Mouse (Mus musculus) heart, embryonic 16.5 days (tissue): Measurements from ENCODE around the gene Dab2ip. TPM values are rescaled to one million over a fixed set of nuclear protein-coding genes. Genes with fewer than 3 reads are reported as not detected.

Experiments used
- ATAC-seq: fragments of 200-750 bp; cut with Nextera tagmentation; replicated peaks from 2 replicates; pipeline ENCODE4 v1.8.0; 2017; ENCODE audit warnings: moderate number of reproducible peaks; ENCODE audit not compliant: insufficient read depth, low FRiP score; ENCODE audit errors: extremely low read depth
- H3K27ac ChIP-seq: fragments of 300-500 bp; sonication (generic); 2 replicates; pipeline ENCODE4 v1.5.1; 2014; ENCODE audit warnings: mild to moderate bottlenecking, low read length, control low read depth, moderate library complexity
- H3K27me3 ChIP-seq: fragments of 300-500 bp; sonication (generic); 2 replicates; pipeline ENCODE4 v1.6.1; 2014; ENCODE audit warnings: low read length, mixed read lengths; ENCODE audit not compliant: control insufficient read depth, insufficient read depth
- H3K36me3 ChIP-seq: fragments of 300-500 bp; sonication (generic); 2 replicates; pipeline ENCODE4 v1.6.1; 2014; ENCODE audit not compliant: control insufficient read depth, insufficient read depth
- H3K4me1 ChIP-seq: fragments of 300-500 bp; sonication (generic); 2 replicates; pipeline ENCODE4 v1.6.1; 2014; ENCODE audit warnings: low read length, mixed read lengths; ENCODE audit not compliant: control insufficient read depth, insufficient read depth
- H3K4me2 ChIP-seq: fragments of 300-500 bp; sonication (generic); 2 replicates; pipeline ENCODE4 v1.6.1; 2014; ENCODE audit warnings: low read depth, mild to moderate bottlenecking, control low read depth, low read length
- H3K4me3 ChIP-seq: fragments of 300-500 bp; sonication (generic); 2 replicates; pipeline ENCODE4 v1.5.1; 2014; ENCODE audit warnings: mild to moderate bottlenecking, control low read depth, low read length
- H3K9ac ChIP-seq: fragments of 300-500 bp; sonication (generic); 2 replicates; pipeline ENCODE4 v1.6.1; 2014; ENCODE audit warnings: low read length, control low read depth
- H3K9me3 ChIP-seq: fragments of 300-500 bp; sonication (generic); replicated peaks from 2 replicates; pipeline ENCODE4 v1.6.1; 2016; ENCODE audit warnings: low read length; ENCODE audit not compliant: control insufficient read depth
- WGBS: fragments of 180-500 bp; shearing (Covaris S2); extraction: QIAGEN DNeasy Blood & Tissue Kit; methylation state at CpG from one replicate; pipeline ENCODE4 v1.1.7; 2014; 5-methylcytosine and 5-hydroxymethylcytosine counted together
- polyA plus RNA-seq: library from polyadenylated mRNA; unstranded; fragments of >200 nt; fragmentation: Nextera tagmentation; extraction: Ambion mirVana; gene quantifications from 2 replicates; pipeline ENCODE4 v1.2.1, GENCODE M21; 2015

The Dab2ip gene
- polyA plus RNA-seq, 1 experiment from 2014 or later, result 27.1 TPM

DNA sequence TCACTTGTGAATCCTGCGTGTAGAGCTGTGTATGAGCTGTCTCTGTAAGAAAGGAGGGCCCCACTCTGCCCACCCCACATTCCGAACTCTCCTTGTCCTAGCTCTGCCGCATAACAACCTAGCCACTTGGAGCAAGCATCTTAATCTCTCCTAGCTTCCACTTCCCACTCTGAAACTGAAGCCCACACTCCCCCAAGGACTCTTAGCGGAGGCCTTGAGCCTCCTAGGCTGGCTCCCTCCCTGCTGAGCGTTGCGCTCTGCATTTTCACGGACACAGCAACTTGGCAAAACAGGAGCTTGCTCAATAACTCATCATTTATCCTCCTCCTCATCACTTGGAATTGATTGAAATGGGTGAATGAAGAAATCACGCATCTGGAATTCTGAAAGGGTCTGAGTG lies 97.9 kb downstream of the Dab2ip start:
- 56% methylated on average over 8 of the region's 8 CpGs for WGBS
- Histone ChIP-seq H3K9ac (no peak overlapping the region), H3K36me3 (no peaks in the 10 kb centered on the region), H3K4me1 (peaks cover 35% of the 10 kb centered on the region), H3K27me3 (no peaks in the 10 kb centered on the region), H3K9me3 (no peaks in the 10 kb centered on the region), H3K4me3 (no peak overlapping the region), H3K27ac (no peak overlapping the region), H3K4me2 (no peak overlapping the region)
- ATAC-seq, result no peak

DNA sequence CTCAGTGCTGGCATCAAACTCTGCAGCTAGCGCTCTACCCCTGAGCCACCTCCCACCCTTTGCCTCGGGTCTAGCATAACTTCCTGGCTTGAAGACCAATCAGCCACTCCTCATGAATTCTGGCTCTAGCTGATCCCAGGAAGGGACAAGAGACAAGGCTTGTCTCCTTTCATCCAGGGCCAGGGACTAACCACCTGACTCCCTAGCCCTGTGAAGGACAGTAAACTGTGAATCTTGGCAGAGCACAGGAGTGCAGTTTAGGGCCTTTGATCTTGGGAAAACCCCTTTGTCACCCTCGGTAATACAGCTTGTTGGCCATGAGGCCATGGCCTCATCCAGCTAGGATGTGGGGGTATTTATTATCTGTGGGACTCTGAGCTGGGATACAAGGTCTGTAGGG lies 100.2 kb downstream of the Dab2ip start:
- H3K4me2 ChIP-seq, result no peak overlapping the region
- H3K4me3 ChIP-seq, result no peak overlapping the region
- 27% methylated on average over 3 of the region's 3 CpGs for WGBS
- no peaks in the 10 kb centered on the region for H3K36me3 ChIP-seq
- H3K9me3 ChIP-seq, result no peaks in the 10 kb centered on the region
- ATAC-seq, result 0 out of 2 replicates have a peak, but pooled peaks have one; percentile 5
- H3K27me3 ChIP-seq, result no peaks in the 10 kb centered on the region
- H3K27ac ChIP-seq, result no peak overlapping the region
- H3K9ac ChIP-seq, result no peak overlapping the region
- peaks cover 41% of the 10 kb centered on the region for H3K4me1 ChIP-seq

DNA sequence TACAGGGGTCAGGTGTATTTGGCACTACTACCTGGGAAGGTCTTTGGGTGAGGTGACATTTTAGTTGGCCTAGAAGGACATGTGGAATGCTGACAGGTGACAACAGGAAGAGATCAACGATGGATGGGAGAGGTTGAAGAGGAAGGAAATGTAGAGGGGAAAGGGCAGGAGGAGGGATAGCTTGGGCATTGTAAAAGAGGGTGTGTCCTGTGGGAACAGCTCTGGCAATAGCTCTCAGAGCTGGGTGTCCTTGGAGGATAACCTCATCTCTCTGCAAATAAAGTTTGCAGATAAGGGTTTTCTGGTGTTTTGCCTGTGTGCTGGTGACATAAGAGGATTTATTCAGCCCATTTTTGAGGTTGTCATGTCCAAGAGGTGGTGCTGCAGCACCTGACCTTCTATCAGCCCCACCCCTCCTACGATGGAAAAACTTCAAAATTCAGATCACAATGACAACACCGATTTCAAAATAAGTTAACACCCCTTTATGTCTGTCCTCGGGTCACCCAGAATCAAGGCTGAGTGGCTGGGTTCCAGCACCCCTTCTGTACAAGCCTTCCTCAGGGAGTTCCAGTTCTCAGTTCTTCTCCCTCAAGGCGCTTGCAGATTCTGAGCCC lies 101.6 kb downstream of the Dab2ip start:
- Histone ChIP-seq H3K36me3 (no peaks in the 10 kb centered on the region), H3K27ac (no peak overlapping the region), H3K9me3 (no peaks in the 10 kb centered on the region), H3K4me3 (no peak overlapping the region), H3K27me3 (no peaks in the 10 kb centered on the region), H3K9ac (no peak overlapping the region), H3K4me2 (no peak overlapping the region), H3K4me1 (peaks cover 44% of the 10 kb centered on the region)
- no peak for ATAC-seq
- 74% methylated on average over 5 of the region's 5 CpGs for WGBS

DNA sequence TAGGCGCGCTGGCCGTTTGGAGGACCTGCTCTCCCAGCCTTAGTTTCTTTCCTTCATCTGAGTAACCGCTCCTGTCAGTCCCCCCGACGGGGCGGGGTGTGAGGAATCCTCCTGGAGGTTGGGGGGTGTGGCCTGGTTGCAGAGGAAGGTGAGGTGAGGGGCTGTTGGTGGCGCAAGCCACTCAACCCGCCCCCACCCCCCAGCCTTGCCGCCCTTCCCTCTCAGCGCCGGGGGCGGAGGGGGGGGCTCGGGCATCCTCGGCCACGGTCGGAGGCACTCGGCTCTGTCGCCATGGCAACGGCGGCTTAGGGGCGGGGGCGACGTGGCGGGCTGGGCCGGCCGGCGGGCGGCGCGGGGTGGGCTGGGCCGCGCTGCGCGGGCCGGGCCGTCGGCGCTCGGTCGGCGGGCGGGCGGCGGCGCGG lies 102.9 kb downstream of the Dab2ip start:
- Histone ChIP-seq H3K9me3 (no peaks in the 10 kb centered on the region), H3K36me3 (no peaks in the 10 kb centered on the region), H3K27me3 (no peaks in the 10 kb centered on the region), H3K9ac (peak overlapping the region; percentile 87), H3K27ac (no peak overlapping the region), H3K4me2 (peak overlapping the region; percentile 91), H3K4me3 (peak overlapping the region; percentile 80), H3K4me1 (peaks cover 39% of the 10 kb centered on the region)
- peak; percentile 56 for ATAC-seq
- under 1% methylated on average over 36 of the region's 47 CpGs for WGBS

DNA sequence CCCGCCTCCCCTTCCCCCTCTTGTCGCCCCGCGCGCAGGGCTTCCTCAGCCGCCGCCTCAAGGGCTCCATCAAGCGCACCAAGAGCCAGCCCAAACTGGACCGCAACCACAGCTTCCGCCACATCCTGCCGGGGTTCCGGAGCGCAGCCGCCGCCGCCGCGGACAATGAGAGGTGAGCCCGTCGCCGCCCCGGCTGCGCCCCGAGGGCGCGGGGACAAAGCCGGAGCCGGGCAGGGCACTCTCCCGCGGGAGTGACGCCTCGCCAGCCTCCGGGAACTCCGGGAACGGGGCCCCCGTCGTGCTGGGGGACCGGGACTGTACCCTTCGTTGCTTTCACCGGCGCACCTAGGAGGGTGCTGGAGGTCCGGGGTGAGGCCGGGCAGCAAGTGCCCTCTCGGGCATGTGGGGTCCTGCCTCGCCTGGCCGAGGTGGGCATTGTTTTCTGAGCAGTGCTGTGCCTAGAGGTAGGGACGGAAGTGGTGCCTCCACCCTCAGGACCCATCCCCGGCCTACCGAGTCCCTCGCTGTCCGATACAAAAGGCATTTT lies 103.5 kb downstream of the Dab2ip start:
- peak overlapping the region; percentile 80 for H3K4me3 ChIP-seq
- no peaks in the 10 kb centered on the region for H3K36me3 ChIP-seq
- peak overlapping the region; percentile 58 for H3K27ac ChIP-seq
- peaks cover 39% of the 10 kb centered on the region for H3K4me1 ChIP-seq
- ATAC-seq, result peak; percentile 47
- peak overlapping the region; percentile 87 for H3K9ac ChIP-seq
- 1% methylated on average over 45 of the region's 51 CpGs for WGBS
- H3K27me3 ChIP-seq, result no peaks in the 10 kb centered on the region
- no peaks in the 10 kb centered on the region for H3K9me3 ChIP-seq
- H3K4me2 ChIP-seq, result peak overlapping the region; percentile 91

DNA sequence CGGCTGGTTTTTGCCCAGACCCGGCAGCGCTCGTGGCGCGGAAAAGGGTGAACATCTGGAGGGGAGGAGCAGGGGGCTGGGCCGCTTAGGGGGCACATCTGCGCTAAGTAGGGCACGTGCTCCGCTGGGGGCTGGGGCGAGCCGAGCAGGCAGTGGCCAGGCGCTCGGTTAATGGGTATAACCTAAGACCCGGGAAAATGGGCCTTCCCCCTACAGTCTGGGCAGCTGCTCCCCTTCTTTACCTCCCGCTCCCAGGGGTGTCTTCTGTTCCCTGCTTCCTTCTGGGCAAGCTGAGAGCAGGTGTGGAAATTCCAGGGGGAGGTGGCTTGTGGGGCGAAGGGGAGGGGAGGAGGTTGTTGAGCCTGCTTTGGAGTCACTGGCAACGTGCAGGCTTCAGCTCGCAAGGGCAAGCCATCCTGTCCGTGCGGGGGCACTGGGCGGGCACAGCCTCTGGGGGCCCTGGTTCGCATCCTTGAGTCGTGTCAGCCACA lies 104.0 kb downstream of the Dab2ip start:
- Histone ChIP-seq H3K27me3 (no peaks in the 10 kb centered on the region), H3K9me3 (no peaks in the 10 kb centered on the region), H3K27ac (peak overlapping the region; percentile 58), H3K36me3 (no peaks in the 10 kb centered on the region), H3K4me1 (peaks cover 39% of the 10 kb centered on the region), H3K4me3 (peak overlapping the region; percentile 80), H3K4me2 (peak overlapping the region; percentile 91), H3K9ac (peak overlapping the region; percentile 87)
- peak; percentile 47 for ATAC-seq
- WGBS, result 12% methylated on average over 23 of the region's 24 CpGs

DNA sequence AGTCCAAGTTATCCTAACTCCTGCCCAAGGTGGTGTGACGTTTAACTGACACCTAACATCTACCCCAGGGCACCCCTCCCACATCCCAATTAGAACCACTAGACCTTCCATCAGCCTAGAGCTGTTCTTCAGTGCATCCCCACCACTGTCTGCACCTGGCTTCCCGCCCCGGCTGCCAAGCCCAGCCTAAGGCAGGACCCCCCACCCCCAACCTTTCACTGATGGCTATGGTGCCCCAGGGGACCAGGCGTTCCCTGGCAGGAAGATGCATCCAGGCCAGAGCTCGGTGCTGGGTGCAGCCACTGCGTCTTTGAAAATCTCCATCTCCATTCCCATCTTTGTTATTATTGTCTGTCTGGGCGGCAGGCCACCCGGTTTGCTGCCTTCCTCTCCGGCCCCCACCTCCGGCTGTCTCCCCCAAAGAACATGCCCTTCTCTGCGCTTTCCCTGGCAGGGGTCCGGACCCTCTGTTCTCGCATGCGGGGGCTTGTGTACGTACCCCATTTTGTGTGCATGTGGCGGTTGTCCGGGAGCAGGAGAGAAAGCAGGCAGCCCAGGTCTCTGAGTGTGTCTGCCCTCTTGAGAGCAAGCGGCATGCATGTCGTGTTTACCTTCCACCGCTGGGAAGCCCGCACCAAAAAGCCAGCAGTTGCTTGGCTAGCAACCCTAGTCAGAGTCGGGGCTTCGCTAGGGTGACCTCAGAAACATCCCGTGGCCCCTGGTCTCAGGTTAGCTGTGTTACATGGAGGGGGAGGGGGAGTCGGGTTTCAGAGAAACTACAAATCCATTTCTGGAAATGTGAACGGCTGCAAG lies 104.9 kb downstream of the Dab2ip start:
- Histone ChIP-seq H3K9me3 (no peaks in the 10 kb centered on the region), H3K27ac (no peak overlapping the region), H3K27me3 (no peaks in the 10 kb centered on the region), H3K9ac (peak overlapping the region; percentile 27), H3K4me2 (peak overlapping the region; percentile 91), H3K4me3 (peak overlapping the region; percentile 80), H3K4me1 (peaks cover 39% of the 10 kb centered on the region), H3K36me3 (no peaks in the 10 kb centered on the region)
- ATAC-seq, result no peak
- WGBS, result 42% methylated on average over 26 of the region's 26 CpGs

DNA sequence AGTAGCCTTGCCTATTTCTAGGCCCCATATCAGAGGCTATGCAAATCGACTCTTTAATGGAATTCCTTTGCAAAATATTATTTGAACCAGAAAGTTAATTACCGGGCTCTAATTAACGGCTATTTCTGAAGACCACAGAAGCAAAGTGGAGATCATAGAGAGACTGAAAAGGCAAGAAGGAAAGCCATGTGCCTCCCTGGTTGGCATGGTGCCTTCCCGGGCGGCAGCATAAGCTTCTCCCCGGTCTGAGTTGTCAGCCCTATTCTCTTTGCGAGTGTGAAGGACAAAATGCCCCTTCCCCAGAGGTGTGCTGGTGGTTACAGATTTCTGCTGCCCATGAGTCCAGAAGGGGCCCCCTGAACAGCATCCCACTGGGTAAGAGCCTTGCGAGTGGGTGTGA lies 109.7 kb downstream of the Dab2ip start:
- ATAC-seq, result no peak
- 76% methylated on average over 8 of the region's 8 CpGs for WGBS
- no peaks in the 10 kb centered on the region for H3K36me3 ChIP-seq
- H3K4me3 ChIP-seq, result no peak overlapping the region
- no peak overlapping the region for H3K27ac ChIP-seq
- H3K4me1 ChIP-seq, result peaks cover 54% of the 10 kb centered on the region
- H3K9me3 ChIP-seq, result no peaks in the 10 kb centered on the region
- H3K27me3 ChIP-seq, result no peaks in the 10 kb centered on the region
- H3K9ac ChIP-seq, result no peak overlapping the region
- no peak overlapping the region for H3K4me2 ChIP-seq

DNA sequence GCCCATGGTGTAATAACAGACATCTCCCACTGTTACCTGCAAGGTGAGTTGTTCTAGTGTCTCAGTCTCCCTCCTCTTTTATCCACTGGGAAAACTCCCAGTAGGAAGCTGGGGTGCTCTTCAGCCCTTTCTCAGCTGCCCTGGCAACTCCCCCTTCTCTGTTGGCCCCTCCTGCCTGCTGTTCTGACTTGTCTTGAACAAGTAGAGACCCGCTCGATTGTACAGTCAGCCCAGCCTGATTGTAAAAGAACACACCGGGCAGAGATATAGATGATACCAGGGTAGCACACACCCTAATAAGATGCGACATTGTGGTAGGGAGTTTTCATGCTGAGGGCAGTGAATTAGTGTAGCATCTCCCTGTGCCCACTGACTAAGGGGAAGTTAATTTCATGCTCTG lies 111.2 kb downstream of the Dab2ip start:
- peaks cover 48% of the 10 kb centered on the region for H3K4me1 ChIP-seq
- H3K9ac ChIP-seq, result no peak overlapping the region
- ATAC-seq, result no peak
- no peak overlapping the region for H3K4me2 ChIP-seq
- no peaks in the 10 kb centered on the region for H3K36me3 ChIP-seq
- 58% methylated on average over 4 of the region's 4 CpGs for WGBS
- H3K27ac ChIP-seq, result no peak overlapping the region
- no peaks in the 10 kb centered on the region for H3K27me3 ChIP-seq
- H3K4me3 ChIP-seq, result no peak overlapping the region
- H3K9me3 ChIP-seq, result no peaks in the 10 kb centered on the region
